Mouse (Mus musculus) retina, adult 2 months (tissue): ENCODE measurements around the gene Bdh1.

Experiments
- DNase-seq: peaks from one replicate; pipeline ENCODE4 v3.0.0-alpha.2; 2012; ENCODE audit warnings: low read depth, low spot score

Gene Bdh1

GRCm38 (mm10) chr16:31428675-31429470 is 6.8 kb downstream of the Bdh1 start:
- DNase-seq = peak; percentile 74

GRCm38 (mm10) chr16:31429471-31430155 is 7.5 kb downstream of the Bdh1 start:
- DNase-seq = peak; percentile 76

- no peak for DNase-seq
Measured at GRCm38 (mm10) chr16:31433466-31434110, 11.5 kb downstream of the Bdh1 start.

GRCm38 (mm10) chr16:31435146-31435545 is 13.1 kb downstream of the Bdh1 start:
- no peak for DNase-seq

GRCm38 (mm10) chr16:31436085-31436484 is 14.0 kb downstream of the Bdh1 start:
- no peak for DNase-seq

- no peak for DNase-seq
Measured at GRCm38 (mm10) chr16:31437358-31437757, 15.3 kb downstream of the Bdh1 start.

GRCm38 (mm10) chr16:31439529-31439928 is 17.4 kb downstream of the Bdh1 start:
- DNase-seq = no peak

GRCm38 (mm10) chr16:31440046-31440445 is 18.0 kb downstream of the Bdh1 start:
- no peak for DNase-seq

GRCm38 (mm10) chr16:31444521-31444920 is 22.4 kb downstream of the Bdh1 start:
- DNase-seq = no peak

GRCm38 (mm10) chr16:31446067-31446853 is 24.2 kb downstream of the Bdh1 start:
- DNase-seq = no peak

- no peak for DNase-seq
Measured at GRCm38 (mm10) chr16:31449973-31450372, 27.9 kb downstream of the Bdh1 start.

- DNase-seq = no peak
Measured at GRCm38 (mm10) chr16:31451235-31451634, 29.2 kb downstream of the Bdh1 start.

- DNase-seq = no peak
Measured at GRCm38 (mm10) chr16:31452467-31452866, 30.4 kb downstream of the Bdh1 start.

GRCm38 (mm10) chr16:31454013-31454412 is 31.9 kb downstream of the Bdh1 start:
- no peak for DNase-seq

- no peak for DNase-seq
Measured at GRCm38 (mm10) chr16:31455276-31456045, 33.4 kb downstream of the Bdh1 start.

GRCm38 (mm10) chr16:31458229-31458918 is 36.3 kb downstream of the Bdh1 start:
- DNase-seq = peak; percentile 39

- DNase-seq = no peak
Measured at GRCm38 (mm10) chr16:31459968-31460461, 37.9 kb downstream of the Bdh1 start.

- no peak for DNase-seq
Measured at GRCm38 (mm10) chr16:31460506-31460905, 38.4 kb downstream of the Bdh1 start.

- no peak for DNase-seq
Measured at GRCm38 (mm10) chr16:31461046-31461445, 39.0 kb downstream of the Bdh1 start.

- no peak for DNase-seq
Measured at GRCm38 (mm10) chr16:31462113-31462687, 40.1 kb downstream of the Bdh1 start.
